Mouse (Mus musculus) kidney, adult 9 months (tissue): ENCODE measurements at regions not wholly inside any gene's neighbourhood (a gene's known extent, or its start where the extent isn't known, plus 50 kb on each side); places are given as distances from the start of the nearest gene placed in this dataset.
A peak's percentile ranks its signal among the peaks of the same experiment; 100 is the strongest.

Experiments used
- DNase-seq: peaks from one replicate; pipeline ENCODE4 v3.0.0; 2022

- DNase-seq = no peak
Observed at GRCm38 (mm10) chr6:111621684-111622480, 651.7 kb upstream of the Lmcd1 start.

- DNase-seq = no peak
Observed at GRCm38 (mm10) chr6:111622481-111623139, 650.9 kb upstream of the Lmcd1 start.

GRCm38 (mm10) chr6:111623140-111623497 lies 650.4 kb upstream of the Lmcd1 start:
- no peak for DNase-seq

GRCm38 (mm10) chr6:111625501-111625900 lies 648.1 kb upstream of the Lmcd1 start:
- no peak for DNase-seq

GRCm38 (mm10) chr6:111652736-111653135 lies 620.8 kb upstream of the Lmcd1 start:
- DNase-seq = no peak

- no peak for DNase-seq
Observed at GRCm38 (mm10) chr6:111659957-111660356, 613.6 kb upstream of the Lmcd1 start.

GRCm38 (mm10) chr6:111664603-111665002 lies 609.0 kb upstream of the Lmcd1 start:
- no peak for DNase-seq

- DNase-seq = no peak
Observed at GRCm38 (mm10) chr6:111684911-111685310, 588.6 kb upstream of the Lmcd1 start.

- DNase-seq = no peak
Observed at GRCm38 (mm10) chr6:111702864-111703263, 570.7 kb upstream of the Lmcd1 start.

- no peak for DNase-seq
Observed at GRCm38 (mm10) chr6:111708277-111708676, 565.3 kb upstream of the Lmcd1 start.

GRCm38 (mm10) chr6:111725969-111726368 lies 547.6 kb upstream of the Lmcd1 start:
- no peak for DNase-seq

GRCm38 (mm10) chr6:111730381-111730780 lies 543.2 kb upstream of the Lmcd1 start:
- DNase-seq = no peak

GRCm38 (mm10) chr6:111733926-111734325 lies 539.6 kb upstream of the Lmcd1 start:
- DNase-seq = no peak

GRCm38 (mm10) chr6:111738983-111739382 lies 534.6 kb upstream of the Lmcd1 start:
- DNase-seq = no peak

- no peak for DNase-seq
Observed at GRCm38 (mm10) chr6:111781710-111782481, 491.7 kb upstream of the Lmcd1 start.

GRCm38 (mm10) chr6:111808611-111809010 lies 464.9 kb upstream of the Lmcd1 start:
- DNase-seq = no peak

- no peak for DNase-seq
Observed at GRCm38 (mm10) chr6:111813982-111814603, 459.5 kb upstream of the Lmcd1 start.

GRCm38 (mm10) chr6:111815150-111815549 lies 458.4 kb upstream of the Lmcd1 start:
- DNase-seq = no peak

GRCm38 (mm10) chr6:111820265-111820664 lies 453.3 kb upstream of the Lmcd1 start:
- DNase-seq = no peak

GRCm38 (mm10) chr6:111844321-111844835 lies 429.2 kb upstream of the Lmcd1 start:
- peak; percentile 2 for DNase-seq

GRCm38 (mm10) chr6:111866101-111866598 lies 407.4 kb upstream of the Lmcd1 start:
- no peak for DNase-seq

GRCm38 (mm10) chr6:111882557-111882956 lies 391.0 kb upstream of the Lmcd1 start:
- no peak for DNase-seq

GRCm38 (mm10) chr6:111883946-111884345 lies 389.6 kb upstream of the Lmcd1 start:
- no peak for DNase-seq
